Mouse (Mus musculus) adrenal gland, postnatal 36 days (tissue): ENCODE results near the gene Olfr1167. TPM values are rescaled to one million over a fixed set of nuclear protein-coding genes. Genes with fewer than 3 reads are reported as not detected.
"Not testable (repeated sequence)": the region's sequence is repeated elsewhere in the genome, so short reads cannot be mapped to it uniquely, and the experiment has no call there.

Experiments
- DNase-seq, 2 experiments: peaks; one replicate each; pipeline ENCODE4 v3.0.0; 2021; ENCODE audit warnings: mixed read lengths in 1 of 2
- long read RNA-seq, 2 experiments: library from polyadenylated mRNA; stranded (forward); transcript quantifications; one replicate each; pipeline ENCODE4 v2.0.0; 2021; ENCODE audit warnings: borderline sequencing depth in 2 of 2
- total RNA-seq, 2 experiments: library from RNA; stranded (reverse); gene quantifications; 2 replicates each; pipeline ENCODE4 v1.2.3; 2021

Gene Olfr1167
- total RNA-seq: not detected
- long read RNA-seq, experiment 1: 0 reads
- long read RNA-seq, experiment 2: 0 reads

DNA sequence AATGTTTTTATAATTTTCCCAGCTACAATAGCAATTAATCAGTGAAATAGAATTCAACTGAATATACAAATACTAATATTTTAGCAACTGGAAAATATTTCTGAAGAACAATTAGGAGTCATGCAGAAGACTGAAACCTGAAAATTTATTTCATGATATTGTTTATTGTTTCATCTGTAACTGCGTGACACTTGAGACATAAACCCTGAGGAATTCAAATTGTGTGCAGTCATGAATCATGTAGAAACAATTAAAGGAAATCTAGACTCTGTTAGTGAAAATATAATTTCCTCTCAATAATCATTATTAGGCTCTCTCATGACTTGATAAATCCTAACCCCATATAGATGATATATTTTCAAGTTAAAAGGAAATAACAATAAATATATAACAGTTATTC, at the start of gene Olfr1167:
Gene Olfr1167 (minus strand): TSS at position 101 of the 400 bp plus-strand sequence.
- not testable (repeated sequence) for DNase-seq

DNA sequence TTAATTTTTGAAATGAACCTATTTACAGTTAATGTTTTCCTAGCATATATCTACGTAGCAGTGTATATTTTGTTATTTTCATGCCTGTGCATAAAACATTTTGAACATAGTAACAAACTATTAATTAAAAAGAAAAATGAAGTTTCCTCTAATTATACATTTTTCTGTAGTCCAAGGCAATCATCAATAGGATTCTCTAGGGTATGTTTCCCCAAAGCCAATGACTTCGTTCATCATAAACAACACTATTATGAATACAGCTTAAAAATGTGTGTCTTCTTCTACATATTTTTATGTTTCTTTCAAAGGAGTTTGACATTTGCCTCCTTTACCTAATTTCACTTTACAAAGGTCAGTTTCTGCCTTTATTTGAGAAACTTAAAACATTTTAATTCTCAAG, 26.6 kb upstream of the Olfr1167 start, which contains the start of gene Olfr1168:
Gene Olfr1168 (plus strand): TSS at position 301 of the 400 bp plus-strand sequence.
- no peak for DNase-seq

DNA sequence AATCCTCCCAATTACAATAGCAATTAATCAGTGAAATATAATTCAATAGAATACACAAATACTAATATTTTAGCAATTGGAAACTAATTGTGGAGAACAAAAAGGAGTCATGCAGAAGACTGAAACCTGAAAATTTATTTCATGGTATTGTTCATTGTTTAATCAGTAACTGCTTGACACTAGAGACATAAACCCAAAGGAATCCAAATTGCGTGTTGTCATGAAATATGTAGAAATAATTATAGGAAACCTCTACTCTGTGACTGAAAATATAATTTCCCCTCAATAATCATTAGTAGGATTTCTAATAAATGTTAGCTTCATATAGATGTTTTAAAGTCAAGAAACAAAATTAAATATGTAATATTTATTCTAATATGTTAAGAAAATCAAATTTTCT, 26.8 kb downstream of the Olfr1167 start, which contains the start of gene Olfr1166:
Gene Olfr1166 (minus strand): TSS at position 101 of the 400 bp plus-strand sequence.
- no peak for DNase-seq

Other genes starting within 250 kb of the Olfr1167 start
- gene Olfr1155, start 210.1 kb downstream of the Olfr1167 start, total RNA-seq: not detected
- not detected for gene Olfr1156, start 202.1 kb downstream of the Olfr1167 start, total RNA-seq
- gene Olfr1157, start 186.9 kb downstream of the Olfr1167 start, total RNA-seq: not detected
- gene Olfr74, start 180.5 kb downstream of the Olfr1167 start, total RNA-seq: not detected
- not detected for gene Olfr1158, start 165.1 kb downstream of the Olfr1167 start, total RNA-seq
- not detected for gene Olfr1160, start 146.9 kb downstream of the Olfr1167 start, total RNA-seq
- gene Olfr1161, start 132.4 kb downstream of the Olfr1167 start, total RNA-seq: not detected
- not detected for gene Olfr73, start 117.5 kb downstream of the Olfr1167 start, total RNA-seq
- gene Olfr1162, start 104.1 kb downstream of the Olfr1167 start, total RNA-seq: not detected
- gene Olfr1163, start 83.4 kb downstream of the Olfr1167 start, total RNA-seq: not detected
- not detected for gene Olfr1164, start 61.2 kb downstream of the Olfr1167 start, total RNA-seq
- gene Olfr1166, start 26.9 kb downstream of the Olfr1167 start, total RNA-seq: not detected
- gene Olfr1168, start 26.7 kb upstream of the Olfr1167 start, total RNA-seq: not detected
- not detected for gene Olfr1170, start 73.1 kb upstream of the Olfr1167 start, total RNA-seq
- not detected for gene Olfr1173, start 124.7 kb upstream of the Olfr1167 start, total RNA-seq
- not detected for gene Olfr1174-ps, start 159.9 kb upstream of the Olfr1167 start, total RNA-seq
- gene Olfr1175-ps, start 172.0 kb upstream of the Olfr1167 start, total RNA-seq: not detected
- gene Olfr1176, start 181.5 kb upstream of the Olfr1167 start, total RNA-seq: not detected
- gene Olfr1177-ps, start 191.3 kb upstream of the Olfr1167 start, total RNA-seq: not detected
- gene Olfr1178, start 231.9 kb upstream of the Olfr1167 start, total RNA-seq: not detected